Mouse (Mus musculus) heart, embryonic 15.5 days (tissue): ENCODE measurements around the gene Dhdh. TPM values are rescaled to one million over a fixed set of nuclear protein-coding genes. Genes with fewer than 3 reads are reported as not detected.
"Not testable (repeated sequence)": the region's sequence is repeated elsewhere in the genome, so short reads cannot be mapped to it uniquely, and the experiment has no call there.

ENCODE experiments used
- ATAC-seq: fragments of 200-750 bp; cut with Nextera tagmentation; replicated peaks from 2 replicates; pipeline ENCODE4 v1.8.0; 2017; ENCODE audit warnings: low read depth, moderate TSS enrichment; ENCODE audit not compliant: insufficient number of reproducible peaks, insufficient read depth, low FRiP score
- H3K27ac ChIP-seq: fragments of 300-500 bp; sonication (generic); 2 replicates; pipeline ENCODE4 v1.5.1; 2015; ENCODE audit warnings: mild to moderate bottlenecking, inconsistent platforms
- H3K27me3 ChIP-seq: fragments of 300-500 bp; sonication (generic); 2 replicates; pipeline ENCODE4 v1.6.1; 2015; ENCODE audit warnings: inconsistent platforms
- H3K36me3 ChIP-seq: fragments of 300-500 bp; sonication (generic); 2 replicates; pipeline ENCODE4 v1.6.1; 2015; ENCODE audit warnings: mild to moderate bottlenecking, inconsistent platforms
- H3K4me1 ChIP-seq: fragments of 300-500 bp; sonication (generic); replicated peaks from 2 replicates; pipeline ENCODE4 v1.6.1; 2015; ENCODE audit warnings: inconsistent platforms
- H3K4me2 ChIP-seq: fragments of 300-500 bp; sonication (generic); 2 replicates; pipeline ENCODE4 v1.6.1; 2015; ENCODE audit warnings: inconsistent platforms, mild to moderate bottlenecking, moderate library complexity
- H3K4me3 ChIP-seq: fragments of 300-500 bp; sonication (generic); 2 replicates; pipeline ENCODE4 v1.5.1; 2015; ENCODE audit warnings: mild to moderate bottlenecking, inconsistent platforms
- H3K9ac ChIP-seq: fragments of 300-500 bp; sonication (generic); 2 replicates; pipeline ENCODE4 v1.6.1; 2015; ENCODE audit warnings: mild to moderate bottlenecking, inconsistent platforms
- H3K9me3 ChIP-seq: fragments of 300-500 bp; sonication (generic); replicated peaks from 2 replicates; pipeline ENCODE4 v1.6.1; 2016; ENCODE audit warnings: inconsistent platforms
- WGBS: fragments of 180-500 bp; shearing (Covaris S2); methylation state at CpG from one replicate; pipeline ENCODE4 v1.1.7; 2015; ENCODE audit warnings: mixed read lengths; 5-methylcytosine and 5-hydroxymethylcytosine counted together
- polyA plus RNA-seq: library from polyadenylated mRNA; unstranded; fragments of >200 nt; fragmentation: Nextera tagmentation; extraction: Ambion mirVana; gene quantifications from 2 replicates; pipeline ENCODE4 v1.2.1, GENCODE M21; 2015

Dhdh gene
- polyA plus RNA-seq: 4.0 and 4.1 TPM in 2 replicates

GRCm38 (mm10) chr7:45488293-45489204 is at the start of gene Dhdh:
Gene Dhdh (minus strand): TSS chr7:45488805.
- peak within 1 kb of the TSS; percentile 52 for H3K9ac ChIP-seq
- 10% methylated on average over 38 of the region's 38 CpGs for WGBS
- ATAC-seq: peak; percentile 67
- no peaks in the 10 kb centered on the region for H3K9me3 ChIP-seq
- no peaks in the 10 kb centered on the region for H3K27me3 ChIP-seq
- H3K4me2 ChIP-seq: peak within 1 kb of the TSS; percentile 82
- peak within 1 kb of the TSS; percentile 57 for H3K4me3 ChIP-seq
- H3K36me3 ChIP-seq: peaks cover 8% of the 10 kb centered on the region; the same call in 1 of the 2 replicates
- peak within 1 kb of the TSS; percentile 10 for H3K27ac ChIP-seq
- peaks cover 14% of the 10 kb centered on the region for H3K4me1 ChIP-seq

- peaks cover 8% of the 10 kb centered on the region for H3K4me1 ChIP-seq
- H3K4me3 ChIP-seq: peak overlapping the region; percentile 58
- H3K36me3 ChIP-seq: no peaks in the 10 kb centered on the region
- 0 out of 2 replicates have a peak overlapping the region, but pooled peaks have one; percentile 56 for H3K9ac ChIP-seq
- WGBS: 85% methylated on average over 10 of the region's 10 CpGs
- H3K27ac ChIP-seq: no peak overlapping the region
- peak overlapping the region; percentile 90 for H3K4me2 ChIP-seq
- no peaks in the 10 kb centered on the region for H3K27me3 ChIP-seq
- no peaks in the 10 kb centered on the region for H3K9me3 ChIP-seq
- no peak for ATAC-seq
Measured at GRCm38 (mm10) chr7:45537602-45538001, 49.0 kb upstream of the Dhdh start.

GRCm38 (mm10) chr7:45535676-45536075 is 47.1 kb upstream of the Dhdh start:
- Histone ChIP-seq H3K36me3 (no peaks in the 10 kb centered on the region), H3K4me1 (peaks cover 9% of the 10 kb centered on the region), H3K9ac (no peak overlapping the region), H3K4me3 (no peak overlapping the region), H3K27ac (no peak overlapping the region), H3K9me3 (no peaks in the 10 kb centered on the region), H3K4me2 (no peak overlapping the region), H3K27me3 (no peaks in the 10 kb centered on the region)
- ATAC-seq: no peak
- WGBS: 75% methylated on average over 1 of the region's 1 CpGs

- ATAC-seq: no peak
- Histone ChIP-seq H3K4me1 (peaks cover 17% of the 10 kb centered on the region), H3K9ac (no peak overlapping the region), H3K9me3 (no peaks in the 10 kb centered on the region), H3K27me3 (no peaks in the 10 kb centered on the region), H3K27ac (peak overlapping the region; percentile 51), H3K4me2 (peak overlapping the region; percentile 23; the same call in 1 of the 2 replicates), H3K4me3 (no peak overlapping the region), H3K36me3 (no peaks in the 10 kb centered on the region)
- 39% methylated on average over 2 of the region's 2 CpGs for WGBS
Measured at GRCm38 (mm10) chr7:45530643-45531042, 42.0 kb upstream of the Dhdh start.

GRCm38 (mm10) chr7:45529461-45529860 is 40.9 kb upstream of the Dhdh start:
- no peak for ATAC-seq
- H3K4me2 ChIP-seq: peak overlapping the region; percentile 23
- no peak overlapping the region for H3K9ac ChIP-seq
- H3K27me3 ChIP-seq: no peaks in the 10 kb centered on the region
- H3K4me1 ChIP-seq: peaks cover 28% of the 10 kb centered on the region
- no peaks in the 10 kb centered on the region for H3K36me3 ChIP-seq
- H3K9me3 ChIP-seq: no peaks in the 10 kb centered on the region
- WGBS: 7% methylated on average over 6 of the region's 6 CpGs
- H3K4me3 ChIP-seq: no peak overlapping the region
- peak overlapping the region; percentile 61 for H3K27ac ChIP-seq

GRCm38 (mm10) chr7:45527169-45527568 is 38.6 kb upstream of the Dhdh start:
- Histone ChIP-seq H3K4me1 (peaks cover 48% of the 10 kb centered on the region), H3K36me3 (peaks cover 17% of the 10 kb centered on the region), H3K27ac (peak overlapping the region; percentile 98; the same call in 1 of the 2 replicates), H3K4me2 (0 out of 2 replicates have a peak overlapping the region, but pooled peaks have one; percentile 84)
- not testable (repeated sequence) for ATAC-seq, H3K27me3 ChIP-seq, H3K4me3 ChIP-seq, H3K9me3 ChIP-seq, H3K9ac ChIP-seq
- 80% methylated on average over 6 of the region's 6 CpGs for WGBS

- Histone ChIP-seq H3K4me3 (peak overlapping the region; percentile 95), H3K4me2 (peak overlapping the region; percentile 84), H3K27me3 (no peaks in the 10 kb centered on the region), H3K36me3 (peaks cover 17% of the 10 kb centered on the region), H3K9ac (peak overlapping the region; percentile 91), H3K9me3 (no peaks in the 10 kb centered on the region), H3K27ac (peak overlapping the region; percentile 98), H3K4me1 (peaks cover 50% of the 10 kb centered on the region)
- 21% methylated on average over 7 of the region's 7 CpGs for WGBS
- no peak for ATAC-seq
Measured at GRCm38 (mm10) chr7:45526474-45527120, 38.0 kb upstream of the Dhdh start.

- peak within 1 kb of the TSS; percentile 98 for H3K27ac ChIP-seq
- no peaks in the 10 kb centered on the region for H3K27me3 ChIP-seq
- ATAC-seq: peak; percentile 86
- peaks cover 17% of the 10 kb centered on the region for H3K36me3 ChIP-seq
- peak within 1 kb of the TSS; percentile 95 for H3K4me3 ChIP-seq
- peak within 1 kb of the TSS; percentile 91 for H3K9ac ChIP-seq
- H3K4me1 ChIP-seq: peaks cover 50% of the 10 kb centered on the region
- H3K9me3 ChIP-seq: no peaks in the 10 kb centered on the region
- peak within 1 kb of the TSS; percentile 84 for H3K4me2 ChIP-seq
- WGBS: under 1% methylated on average over 54 of the region's 54 CpGs
Measured at GRCm38 (mm10) chr7:45525809-45526473, 37.3 kb upstream of the Dhdh start, which contains the start of the genes Ppp1r15a and Plekha4. Gene Ppp1r15a (minus strand): TSS chr7:45526268. Gene Plekha4 (plus strand): TSS chr7:45526330.

- ATAC-seq: no peak
- Histone ChIP-seq H3K27me3 (no peaks in the 10 kb centered on the region), H3K9me3 (no peaks in the 10 kb centered on the region), H3K4me1 (peaks cover 43% of the 10 kb centered on the region), H3K27ac (peak overlapping the region; percentile 98), H3K36me3 (peaks cover 17% of the 10 kb centered on the region), H3K9ac (peak overlapping the region; percentile 91), H3K4me3 (peak overlapping the region; percentile 95), H3K4me2 (peak overlapping the region; percentile 84)
- WGBS: 12% methylated on average over 12 of the region's 12 CpGs
Measured at GRCm38 (mm10) chr7:45524841-45525621, 36.4 kb upstream of the Dhdh start.

GRCm38 (mm10) chr7:45523678-45524170 is 35.1 kb upstream of the Dhdh start:
- Histone ChIP-seq H3K9ac (peak overlapping the region; percentile 21), H3K4me1 (peaks cover 33% of the 10 kb centered on the region), H3K36me3 (peaks cover 17% of the 10 kb centered on the region), H3K4me2 (peak overlapping the region; percentile 67), H3K27ac (no peak overlapping the region), H3K27me3 (no peaks in the 10 kb centered on the region), H3K9me3 (no peaks in the 10 kb centered on the region), H3K4me3 (peak overlapping the region; percentile 70)
- WGBS: 74% methylated on average over 13 of the region's 13 CpGs
- ATAC-seq: no peak
